ENCODE assay signal across 7 mouse cellular contexts in the genomic region with DNA sequence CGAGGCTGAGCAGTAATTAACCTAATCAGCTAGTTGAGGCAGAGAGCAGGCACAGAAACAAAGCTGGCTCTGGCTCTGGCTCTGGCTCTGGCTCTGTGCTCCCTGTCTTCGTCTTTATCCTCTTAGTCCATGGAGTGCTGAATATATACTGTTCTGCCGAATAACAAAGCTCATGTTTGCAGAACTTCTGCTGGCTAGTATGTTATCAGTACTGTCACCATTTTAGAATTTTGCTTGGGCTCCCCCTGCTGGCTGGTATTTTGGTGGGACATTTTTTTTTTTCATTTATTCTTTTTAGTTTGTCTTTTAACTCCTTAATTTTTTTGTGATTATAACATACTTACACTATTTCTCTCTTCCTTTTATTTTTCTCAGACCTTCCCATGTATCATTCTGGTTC.
A peak's percentile ranks its signal among the peaks of the same experiment; 100 is the strongest.
DNase-seq lines count a peak whose midpoint lies in the region; ATAC-seq lines count a peak whose summit lies in the region.

No protein-coding gene starts in this region.

- no peaks in the 10 kb centered on the region for H3K36me3 ChIP-seq in liver, embryonic 11.5 days (ENCODE audit: control insufficient read depth, insufficient read depth, low read length)
- no peaks in the 10 kb centered on the region for H3K36me3 ChIP-seq in limb, embryonic 10.5 days

- H3K4me3 ChIP-seq in liver, embryonic 11.5 days (ENCODE audit: low read depth, low read length), result no peak overlapping the region
- no peak overlapping the region for H3K4me3 ChIP-seq in limb, embryonic 10.5 days

- no peak for ATAC-seq in liver, embryonic 11.5 days (replicated peaks; ENCODE audit: low FRiP score)

- no peak overlapping the region for H3K4me2 ChIP-seq in liver, embryonic 11.5 days

- H3K27me3 ChIP-seq in liver, embryonic 11.5 days (replicated peaks; ENCODE audit: control insufficient read depth, insufficient read depth, low read length), result no peaks in the 10 kb centered on the region
- H3K27me3 ChIP-seq in limb, embryonic 10.5 days (ENCODE audit: low read depth, poor library complexity, severe bottlenecking), result no peaks in the 10 kb centered on the region

- no peak overlapping the region for H3K27ac ChIP-seq in liver, embryonic 11.5 days (ENCODE audit: low read depth, low read length)
- no peak overlapping the region for H3K27ac ChIP-seq in limb, embryonic 10.5 days

- H3K9ac ChIP-seq in liver, embryonic 11.5 days (ENCODE audit: low read depth, low read length), result no peak overlapping the region

- DNase-seq in liver, result peak; percentile 8
- no peak for DNase-seq in liver, embryonic 11.5 days (ENCODE audit: low spot score)
- DNase-seq in MN1 (ENCODE audit: low spot score), result peak; percentile 28
- DNase-seq in c-Kit-negative CD71-positive TER-119-positive erythroid progenitor cells, embryonic 14.5 days (ENCODE audit: low read depth, low spot score), result peak; percentile 0
- DNase-seq in heart, adult 8-10 months (ENCODE audit: low spot score), result peak; percentile 60
- DNase-seq in limb, embryonic 10.5 days (ENCODE audit: low spot score), result peak; percentile 49
- DNase-seq in spleen, adult 12 weeks (ENCODE audit: low spot score), result peak; percentile 15

- H3K9me3 ChIP-seq in liver, embryonic 11.5 days (ENCODE audit: control insufficient read depth, low read length), result no peaks in the 10 kb centered on the region
- H3K9me3 ChIP-seq in limb, embryonic 10.5 days (replicated peaks), result no peaks in the 10 kb centered on the region

- 28% methylated on average over 3 of the region's 3 CpGs for WGBS in liver, embryonic 11.5 days
- 72% methylated on average over 3 of the region's 3 CpGs for WGBS in limb, embryonic 10.5 days

- H3K4me1 ChIP-seq in liver, embryonic 11.5 days (replicated peaks; ENCODE audit: control insufficient read depth, insufficient read depth, low read length), result no peaks in the 10 kb centered on the region
- H3K4me1 ChIP-seq in limb, embryonic 10.5 days, result no peaks in the 10 kb centered on the region
